Mouse (Mus musculus) embryo, embryonic 10.5 days (tissue): ENCODE measurements around the gene Krt1.

Source experiments
- DNase-seq: peaks from one replicate; pipeline ENCODE4 v3.0.0-alpha.2; 2015; ENCODE audit warnings: low spot score

Gene Krt1

DNA sequence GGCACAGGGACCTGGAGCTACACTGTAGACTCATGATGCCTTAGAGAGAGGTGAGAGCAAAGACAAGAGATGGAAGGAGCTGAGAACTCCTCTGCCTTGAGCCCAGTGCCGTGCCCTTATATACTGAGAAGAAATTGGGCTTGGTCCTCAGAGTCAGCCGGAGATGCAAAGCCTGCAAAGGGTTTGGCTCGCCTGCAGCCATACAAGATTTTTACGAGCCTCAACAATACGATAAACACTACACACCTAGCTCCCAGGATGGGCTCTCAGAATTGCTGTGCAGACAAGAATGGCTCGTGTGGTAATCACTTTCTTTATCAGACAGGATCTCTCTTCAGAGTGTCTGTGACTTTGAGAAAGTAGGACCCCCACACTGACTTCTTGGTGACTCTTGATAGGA is at the start of gene Krt1:
Gene Krt1 (minus strand): TSS at position 101 of the 400 bp plus-strand sequence.
- no peak for DNase-seq

DNA sequence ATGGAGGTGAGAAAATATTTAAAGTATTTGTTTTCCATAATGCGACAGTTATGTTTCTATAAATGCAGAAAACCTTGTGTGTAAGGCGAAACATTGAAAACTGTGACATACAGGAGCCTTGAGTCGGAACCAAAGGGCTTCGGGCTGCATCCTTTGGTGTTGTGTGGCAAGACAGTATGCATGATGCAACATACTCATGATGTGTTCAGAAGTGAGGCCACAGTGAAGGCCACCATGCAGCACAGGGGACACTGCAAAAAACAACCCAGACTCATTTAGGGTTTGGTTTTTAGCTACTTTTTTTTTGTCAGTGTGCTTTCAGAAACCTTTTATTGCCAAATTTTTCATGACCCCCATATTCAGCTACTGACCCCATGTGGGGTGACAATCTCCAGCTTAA is 44.6 kb upstream of the Krt1 start:
- DNase-seq = no peak

DNA sequence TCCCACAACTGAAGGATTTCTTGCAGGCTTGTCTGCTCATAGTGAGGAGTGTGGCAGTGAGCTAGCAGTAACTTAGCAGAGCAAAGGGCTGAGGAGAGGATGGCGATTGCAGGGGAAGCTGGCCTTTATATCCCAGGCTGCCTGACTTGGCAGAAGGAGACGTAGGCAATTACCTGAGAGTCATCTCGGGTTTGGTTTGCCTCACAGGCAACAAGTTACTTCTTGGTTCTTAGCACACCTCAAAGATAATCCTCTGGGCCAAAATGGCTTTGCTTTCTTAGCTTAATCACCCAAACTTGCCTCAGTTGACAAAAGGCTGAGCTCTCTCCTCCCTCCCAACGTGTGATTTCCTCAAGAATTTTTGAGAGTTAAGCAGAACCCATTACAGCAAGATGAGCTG is 42.2 kb upstream of the Krt1 start, which contains the start of gene Krt76:
Gene Krt76 (minus strand): TSS at position 101 of the 400 bp plus-strand sequence.
- DNase-seq = no peak

DNA sequence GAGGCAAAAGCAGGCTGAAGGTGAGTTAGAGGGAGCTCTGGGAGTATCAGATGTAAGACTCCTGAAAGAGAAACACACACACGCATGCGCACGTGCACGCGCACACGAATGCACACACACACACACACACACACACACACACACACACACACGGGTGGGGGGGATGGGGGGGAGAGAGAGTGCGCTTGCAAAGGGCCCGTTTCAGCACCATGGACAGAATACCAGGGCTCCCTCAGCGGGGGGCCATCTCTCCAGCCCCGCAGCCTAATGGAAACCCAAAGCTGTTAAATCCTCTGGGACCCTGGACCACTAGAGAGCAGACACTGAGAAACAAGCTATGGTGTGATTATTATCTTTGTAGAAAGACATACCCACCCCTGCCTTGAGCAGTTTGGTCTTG is 29.2 kb upstream of the Krt1 start:
- peak; percentile 66 for DNase-seq

DNA sequence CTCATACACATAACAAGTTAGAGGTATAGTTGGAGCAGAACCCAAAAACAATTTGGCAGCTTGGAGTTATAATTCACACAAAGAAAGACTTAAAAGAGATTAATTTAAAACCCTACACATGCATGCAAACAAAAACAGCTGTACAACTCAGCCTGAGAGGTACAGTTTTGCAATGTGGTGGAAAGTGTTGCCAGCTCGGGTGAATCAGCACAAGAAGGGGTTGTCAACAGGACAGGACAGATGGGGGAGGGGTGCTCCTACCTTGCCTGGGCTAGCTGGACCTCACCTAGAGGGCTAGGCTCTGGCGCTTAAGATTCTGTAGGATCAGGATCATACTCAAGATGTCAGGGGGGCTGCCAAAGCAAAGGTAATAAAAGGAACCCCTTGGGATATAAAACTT is 27.4 kb upstream of the Krt1 start:
- DNase-seq = no peak

DNA sequence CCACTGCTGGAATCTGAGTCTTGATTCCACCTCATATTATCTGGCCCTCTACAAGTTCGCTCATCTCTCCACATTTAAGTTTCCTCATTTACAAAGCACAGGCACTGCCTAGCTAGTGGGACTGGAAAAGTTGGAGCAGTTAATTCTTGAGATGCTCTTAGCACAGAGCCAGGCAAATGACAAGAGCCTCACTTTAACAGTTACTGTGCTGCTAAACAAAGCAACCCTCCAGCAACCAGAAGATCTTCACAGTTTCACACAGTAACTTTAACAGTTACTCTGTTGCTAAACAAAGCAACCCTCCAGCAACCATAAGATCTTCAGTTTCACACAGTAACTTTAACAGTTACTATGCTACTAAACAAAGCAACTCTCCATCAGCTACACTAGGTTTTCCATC is 23.8 kb upstream of the Krt1 start:
- DNase-seq = no peak

DNA sequence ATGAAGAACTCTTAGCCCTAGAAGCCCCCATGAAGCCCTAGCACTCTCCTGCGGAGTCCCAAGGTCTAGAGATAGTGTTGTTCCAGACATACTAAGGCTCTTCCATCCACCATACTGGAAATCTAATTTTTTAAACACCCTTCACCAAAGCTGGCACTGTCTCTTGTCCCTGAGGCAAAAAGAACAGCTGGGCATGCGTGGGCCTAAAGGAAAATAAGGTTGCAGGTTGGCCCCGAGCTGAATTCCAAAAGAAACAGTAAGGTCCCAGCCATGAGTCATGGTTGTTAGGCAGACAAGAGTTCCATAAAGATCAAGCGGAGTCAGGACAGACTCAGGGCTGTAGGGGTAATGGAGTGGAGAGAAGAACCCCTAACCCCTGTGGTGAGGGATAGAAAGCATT is 22.6 kb upstream of the Krt1 start:
- DNase-seq = no peak

DNA sequence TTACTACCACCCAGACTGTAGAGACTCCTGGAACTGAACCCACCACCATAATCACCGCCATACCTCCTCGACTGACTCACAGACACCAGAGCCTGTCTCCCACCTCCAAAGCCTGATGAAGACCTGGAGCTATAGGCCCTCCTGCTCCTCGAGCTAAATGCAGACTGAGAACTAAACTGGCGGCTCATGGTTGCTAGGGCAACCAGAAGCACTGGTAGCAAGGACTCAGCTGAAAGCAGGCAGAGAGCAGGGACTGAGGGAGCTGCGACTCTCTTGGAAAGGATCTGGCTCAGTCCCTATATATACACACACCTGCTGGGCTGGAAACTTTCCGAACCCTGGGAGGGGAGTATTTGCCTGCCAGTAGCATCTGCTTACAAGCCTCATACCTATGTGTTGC is 18.8 kb upstream of the Krt1 start, which contains the start of gene Krt77:
Gene Krt77 (minus strand): TSS at position 275 of the 400 bp plus-strand sequence.
- no peak for DNase-seq

DNA sequence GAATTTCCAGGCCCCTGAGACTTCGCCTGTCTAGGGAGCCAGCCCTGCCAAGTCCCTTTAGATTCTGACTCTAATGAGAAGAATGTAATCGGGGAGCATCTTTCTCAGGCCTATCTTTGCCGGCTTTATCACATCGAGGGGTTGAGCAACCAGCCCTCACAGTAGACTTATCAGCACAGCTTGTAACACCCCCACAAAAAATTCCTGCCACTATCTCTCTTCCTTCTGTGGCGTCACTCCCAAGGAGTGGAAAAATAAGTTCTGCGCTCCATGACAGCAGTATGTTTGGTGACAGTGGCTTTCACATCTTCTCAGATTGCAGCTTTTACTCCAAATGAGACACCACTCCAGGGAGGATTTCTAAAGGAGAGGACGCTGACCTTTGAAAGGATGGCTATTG is 16.2 kb upstream of the Krt1 start:
- no peak for DNase-seq

DNA sequence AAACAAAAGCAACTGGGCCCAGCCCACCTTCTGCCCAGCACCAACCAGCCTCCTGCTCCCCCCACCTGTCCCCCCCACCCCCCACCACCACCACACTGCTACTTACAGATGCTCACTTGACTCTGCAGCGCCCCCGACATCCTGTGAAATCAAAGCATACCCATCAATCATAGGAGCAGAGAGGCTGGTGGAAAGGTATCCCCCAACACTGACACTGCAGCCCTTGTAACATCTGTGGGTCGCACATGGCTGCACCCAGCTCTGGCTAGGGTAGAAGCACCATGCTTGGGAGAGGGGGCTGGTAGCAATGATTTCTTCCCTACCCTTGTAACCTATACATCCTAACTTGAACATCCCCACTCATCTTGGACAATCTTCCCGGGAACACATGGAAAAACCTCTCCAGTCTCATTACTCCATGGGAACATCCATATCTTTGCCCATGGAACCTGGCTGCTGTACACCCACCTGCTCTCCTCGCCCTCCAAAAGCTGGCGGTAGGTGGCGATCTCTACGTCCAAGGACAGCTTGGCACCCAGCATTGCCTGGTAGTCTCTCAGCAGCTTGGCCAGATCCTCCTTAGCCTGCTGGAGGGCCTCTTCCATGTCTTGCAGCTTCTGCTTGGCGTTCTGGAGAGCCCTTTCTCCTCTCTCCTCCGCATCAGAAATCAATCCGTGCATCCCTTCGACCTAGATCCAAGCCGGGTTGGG is 10.0 kb upstream of the Krt1 start:
- DNase-seq = peak; percentile 13

DNA sequence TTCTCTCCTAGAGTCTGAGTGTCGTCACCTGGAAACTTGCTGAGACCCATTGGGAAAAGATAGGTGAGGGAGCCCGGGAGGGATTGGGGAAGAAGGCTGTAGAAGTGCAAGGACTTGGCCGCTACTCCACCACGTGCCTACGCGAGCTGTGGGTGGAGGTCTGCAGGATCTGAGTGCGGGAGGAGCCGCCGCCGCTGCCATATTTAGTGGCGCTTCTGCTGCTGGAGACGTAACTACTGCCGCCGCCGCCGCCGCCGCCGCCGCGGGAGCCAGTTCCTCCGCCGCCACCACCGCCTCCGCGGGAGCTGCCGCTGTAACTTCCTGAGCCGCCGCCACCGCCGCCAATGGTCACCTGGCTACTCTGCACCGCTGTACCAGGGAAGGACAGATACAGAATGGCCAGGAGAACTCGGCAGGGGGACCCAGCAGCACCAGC is 9.2 kb upstream of the Krt1 start:
- DNase-seq = peak; percentile 51

DNA sequence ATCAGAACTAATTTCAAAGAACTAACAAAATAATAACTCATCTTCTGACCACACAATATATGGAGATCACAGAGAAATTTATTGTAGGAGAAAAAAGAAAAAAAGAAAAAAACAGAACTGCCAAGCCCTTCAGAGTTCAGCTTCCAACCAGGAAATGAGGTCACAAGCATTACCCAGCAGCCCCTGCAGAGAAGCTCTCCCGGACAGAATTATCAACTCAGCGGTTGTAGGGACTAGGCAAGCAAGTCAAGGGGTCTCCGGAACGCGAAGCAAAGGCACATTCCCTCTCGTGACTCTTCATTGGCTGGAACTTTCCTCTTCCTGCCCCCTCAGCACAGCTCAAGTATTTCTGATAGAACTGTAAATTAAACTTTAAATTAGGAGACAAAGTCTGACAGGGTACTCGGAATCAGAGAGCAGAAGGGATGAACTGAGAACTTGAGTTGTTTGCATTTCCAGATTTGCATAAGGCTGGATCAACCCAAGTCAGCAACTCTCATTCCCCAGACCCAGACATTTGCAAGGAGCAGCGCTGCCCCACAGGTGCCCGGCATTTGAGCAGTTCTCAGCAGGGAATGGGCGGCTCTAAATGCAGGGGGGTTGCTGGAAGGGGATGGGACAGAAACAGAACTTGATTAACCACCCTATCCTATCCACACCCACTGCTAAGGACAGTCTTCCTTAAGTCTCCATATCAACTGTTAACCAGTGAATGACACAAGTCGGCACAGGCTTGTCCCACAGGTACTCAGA is 8.3 kb upstream of the Krt1 start:
- peak; percentile 36 for DNase-seq

DNA sequence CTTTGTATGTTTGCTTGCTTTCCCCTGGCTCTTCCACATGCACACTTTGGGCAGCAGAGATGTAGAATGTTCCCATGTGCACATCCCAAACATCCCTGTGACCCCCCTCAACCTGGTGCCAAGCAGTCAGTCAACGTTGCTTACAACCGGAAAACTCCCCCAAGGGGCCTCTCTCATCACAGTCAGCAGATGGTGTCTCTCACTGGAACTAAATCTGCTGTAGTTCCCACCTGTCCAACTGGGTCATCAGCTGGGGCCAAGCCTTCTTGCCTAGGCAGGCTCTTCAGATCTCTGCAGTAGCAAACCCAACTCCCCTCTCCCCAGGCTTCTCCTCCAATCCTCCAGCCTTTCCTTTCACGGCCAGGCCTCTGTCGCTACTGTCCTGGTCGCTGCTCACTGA is 6.1 kb upstream of the Krt1 start:
- no peak for DNase-seq

DNA sequence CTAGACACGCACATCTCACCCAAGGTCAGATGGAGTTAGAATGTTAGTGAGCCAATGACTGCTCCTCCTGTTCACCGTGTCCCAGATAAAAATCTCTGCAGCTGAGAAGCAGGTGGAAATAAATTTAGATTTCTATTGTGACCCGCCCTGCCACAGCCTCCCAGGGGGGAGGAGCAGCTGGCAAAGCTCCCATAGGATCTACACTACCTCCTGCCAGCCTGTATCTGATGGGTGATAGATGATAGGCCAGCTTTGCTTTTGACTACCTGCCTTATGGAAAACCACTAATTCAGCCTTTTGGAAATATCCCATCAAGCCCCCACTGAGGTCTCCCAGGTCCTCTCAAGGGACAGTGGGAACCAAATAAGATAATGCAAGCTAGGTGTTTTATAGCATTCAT is 5.1 kb upstream of the Krt1 start:
- DNase-seq = no peak

DNA sequence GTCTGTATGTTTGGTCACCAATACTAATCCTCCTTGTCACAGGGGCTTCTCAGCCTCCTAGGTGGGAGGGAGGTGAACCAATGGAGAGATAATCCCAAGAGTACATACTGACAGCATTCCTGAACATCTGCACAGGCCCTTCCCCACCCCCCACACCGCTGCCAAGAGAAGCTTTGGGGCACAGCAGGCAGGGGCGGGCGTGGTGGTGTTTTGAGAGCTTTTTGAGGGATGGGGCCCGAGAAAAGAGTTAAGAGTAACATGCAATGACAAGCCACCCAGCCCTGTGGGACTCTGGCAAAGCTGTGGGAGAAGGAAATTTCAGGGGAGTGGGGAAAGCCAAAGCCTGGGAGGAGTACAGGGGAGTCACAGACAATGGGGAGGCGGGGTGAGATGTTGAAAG is 3.7 kb upstream of the Krt1 start:
- DNase-seq = no peak

DNA sequence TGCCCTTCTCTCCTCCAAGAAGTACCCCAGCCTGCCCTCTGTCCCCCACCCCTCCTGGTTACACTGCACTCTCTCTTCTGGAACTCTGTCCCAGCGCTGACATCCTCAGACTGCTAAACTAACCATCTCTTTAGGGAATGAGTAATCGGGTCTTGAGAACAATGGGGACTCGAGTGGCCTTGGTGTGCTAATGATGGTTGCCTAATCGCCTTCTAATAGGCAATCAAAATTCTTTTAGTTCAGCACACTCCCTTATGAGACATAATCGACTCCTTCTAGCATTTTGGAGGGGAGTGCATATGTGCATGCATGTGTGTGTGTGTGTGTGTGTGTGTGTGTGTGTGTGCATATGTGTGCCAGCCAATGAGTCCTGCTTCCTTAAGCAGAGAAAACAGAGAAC is 2.0 kb upstream of the Krt1 start:
- DNase-seq = no peak

DNA sequence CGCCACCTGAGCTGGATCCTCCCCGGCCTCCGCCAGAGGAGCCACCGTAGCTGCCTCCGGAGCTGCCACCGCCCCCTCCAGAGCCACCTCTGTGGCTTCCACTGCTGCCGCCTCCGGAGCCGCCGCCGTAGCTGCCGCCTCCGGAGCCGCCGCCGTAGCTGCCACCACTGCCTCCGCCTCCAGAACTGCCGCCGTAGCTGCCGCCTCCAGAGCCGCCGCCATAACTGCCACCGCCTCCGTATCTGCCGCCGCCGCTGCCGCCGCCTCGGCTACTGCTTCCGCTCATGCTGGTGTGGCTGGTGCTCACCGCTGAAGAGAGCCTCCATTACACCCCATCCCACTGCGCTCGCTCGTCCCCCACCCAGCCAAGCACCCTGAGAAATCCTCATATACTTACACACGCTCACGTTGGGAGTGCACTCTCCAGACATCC is 4.6 kb downstream of the Krt1 start:
- peak; percentile 54 for DNase-seq

DNA sequence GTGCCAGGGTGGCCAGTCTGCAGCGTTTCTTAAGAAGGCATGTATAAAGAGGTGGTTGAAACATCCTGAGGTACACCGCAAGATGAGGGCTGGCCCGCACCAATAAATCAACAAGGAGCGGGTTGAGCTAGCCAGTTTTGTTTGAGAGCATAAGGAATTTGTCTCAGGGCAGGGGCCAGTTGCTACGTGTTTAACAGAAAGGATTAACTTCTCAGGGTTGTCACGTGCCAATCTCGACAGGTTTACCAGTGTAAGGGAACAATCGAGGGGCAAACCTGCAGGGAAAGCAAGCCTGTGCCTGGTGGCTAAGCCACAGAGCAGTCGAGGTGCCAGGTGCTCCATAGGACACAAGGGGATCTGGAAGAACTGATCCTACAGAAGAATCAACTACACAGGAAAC is 7.4 kb downstream of the Krt1 start:
- DNase-seq = no peak

DNA sequence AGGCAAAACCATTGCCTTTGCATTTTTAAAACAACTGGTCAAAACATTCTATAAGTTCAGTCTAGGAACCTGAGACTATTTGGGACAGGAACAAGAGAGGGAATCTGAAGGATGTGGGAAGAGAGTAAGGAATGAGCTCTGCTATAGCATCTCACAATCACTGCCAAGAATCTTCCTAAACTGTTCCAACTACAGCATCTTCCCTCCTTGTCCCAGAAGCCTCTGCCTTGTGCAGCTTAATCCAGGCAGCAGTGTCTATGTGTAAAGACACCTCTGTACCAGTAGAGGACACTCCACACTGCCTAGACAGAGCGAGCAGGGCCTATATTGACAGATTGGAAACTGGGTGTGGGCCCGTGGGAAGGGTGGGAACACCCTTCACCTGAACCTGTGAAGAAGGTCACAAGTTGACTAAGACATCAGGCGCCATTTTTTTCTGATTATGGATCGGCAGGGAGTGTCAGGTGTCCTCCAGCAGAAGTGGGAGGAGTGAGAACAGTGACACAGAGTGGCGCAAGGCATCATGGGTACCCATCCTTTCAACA is 15.7 kb downstream of the Krt1 start:
- DNase-seq = no peak

DNA sequence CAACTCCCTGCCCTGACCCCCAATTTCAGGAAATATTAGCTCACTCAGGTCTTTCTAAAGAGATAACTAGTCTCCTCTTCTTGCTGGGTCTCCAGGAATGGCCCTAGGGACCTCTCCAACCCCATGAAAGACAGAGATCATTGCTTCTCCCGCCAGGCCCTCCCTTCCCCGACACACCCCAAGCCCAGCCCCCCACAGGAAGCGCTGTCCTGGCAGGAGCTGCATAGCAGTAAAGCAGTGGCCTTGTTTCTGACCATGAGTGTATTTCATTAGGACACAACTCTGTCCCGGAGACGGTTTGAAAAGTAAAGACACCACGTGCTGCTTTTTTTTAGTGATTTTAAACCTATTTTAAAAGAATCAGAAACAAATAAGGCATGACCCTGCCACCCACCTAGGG is 17.5 kb downstream of the Krt1 start:
- no peak for DNase-seq

DNA sequence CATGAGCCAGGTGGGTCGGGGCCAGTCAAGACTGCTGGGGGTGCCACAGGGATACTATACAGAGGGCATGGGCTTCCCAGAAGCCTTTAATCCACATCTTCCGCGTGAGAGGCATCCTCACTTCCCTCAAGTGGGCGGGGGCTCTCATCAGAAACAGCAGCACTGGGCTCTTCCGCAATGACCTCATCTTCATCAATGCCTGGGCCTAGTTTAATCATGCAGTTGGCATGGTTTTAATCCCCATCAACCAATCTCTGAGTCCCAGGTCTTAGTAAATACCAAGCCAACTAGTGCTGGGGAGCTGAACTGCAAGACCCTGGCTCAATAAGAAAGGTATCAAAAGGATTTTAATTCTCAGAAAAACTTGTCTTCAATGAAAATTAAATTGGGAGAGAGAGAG is 21.2 kb downstream of the Krt1 start:
- DNase-seq = no peak

DNA sequence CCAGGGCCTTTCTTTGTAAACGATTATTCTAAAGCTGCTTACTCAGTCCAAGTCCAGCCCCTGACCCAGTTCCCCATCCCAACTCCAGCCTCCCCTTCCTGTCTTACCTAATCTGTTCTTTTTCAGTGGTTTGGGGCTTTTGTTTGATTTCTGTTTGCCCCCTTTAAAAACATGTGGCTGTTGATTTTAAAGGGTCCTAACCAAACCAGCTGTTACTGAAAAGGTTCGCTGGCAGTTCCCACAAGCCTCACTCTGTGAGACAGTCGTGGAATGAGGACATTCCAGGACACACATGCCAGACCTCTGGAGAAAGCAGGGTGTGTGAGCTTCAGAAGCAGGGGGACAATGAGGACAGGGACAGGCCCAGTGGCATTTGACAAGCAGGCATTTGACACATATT is 28.8 kb downstream of the Krt1 start:
- DNase-seq = no peak

DNA sequence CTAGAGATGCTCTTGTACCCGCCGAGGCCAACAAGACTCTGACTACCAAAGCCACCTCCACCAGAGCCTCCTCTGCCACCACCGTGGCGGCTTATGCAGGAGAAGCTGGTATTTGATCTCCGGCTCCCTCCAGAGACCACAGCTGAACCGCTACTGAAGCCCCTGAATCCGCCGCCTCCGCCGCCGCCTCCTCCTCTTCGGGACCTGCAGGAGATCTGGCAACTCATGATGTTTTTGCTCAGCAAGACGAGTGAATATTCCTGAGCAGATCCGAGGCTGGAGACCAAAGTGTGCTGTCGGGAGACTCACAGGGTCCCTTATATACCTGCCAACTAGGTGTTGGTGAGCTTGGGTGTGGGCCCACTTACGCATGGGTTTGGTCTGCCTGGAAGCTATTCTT is 32.7 kb downstream of the Krt1 start, which contains the start of gene Krt2:
Gene Krt2 (minus strand): TSS at position 295 of the 400 bp plus-strand sequence.
- DNase-seq = no peak
